Mouse (Mus musculus) adrenal gland, postnatal 25 days (tissue): ENCODE results near the gene Xrra1. TPM values are rescaled to one million over a fixed set of nuclear protein-coding genes. Genes with fewer than 3 reads are reported as not detected.
"Not testable (repeated sequence)": the region's sequence is repeated elsewhere in the genome, so short reads cannot be mapped to it uniquely, and the experiment has no call there.

Experiments used
- DNase-seq: peaks from one replicate; pipeline ENCODE4 v3.0.0; 2021; ENCODE audit warnings: mixed read lengths
- total RNA-seq: library from RNA; stranded (reverse); gene quantifications from 2 replicates; pipeline ENCODE4 v1.2.3, GENCODE M21; 2021

The Xrra1 gene
- total RNA-seq, 1 experiment from 2014 or later, result 6.4 TPM

GRCm38 (mm10) chr7:99896905-99897304 is 38.0 kb downstream of the Xrra1 start:
- DNase-seq, result no peak

- no peak for DNase-seq
These were observed 43.3 kb downstream of the Xrra1 start for GRCm38 (mm10) chr7:99902208-99902607.

- no peak for DNase-seq
These were observed 44.2 kb downstream of the Xrra1 start for GRCm38 (mm10) chr7:99902918-99903665.

- DNase-seq, result no peak
These were observed 45.6 kb downstream of the Xrra1 start for GRCm38 (mm10) chr7:99904421-99905005.

- DNase-seq, result no peak
These were observed 47.4 kb downstream of the Xrra1 start for GRCm38 (mm10) chr7:99906346-99906745.

- DNase-seq, result no peak
These were observed 48.5 kb downstream of the Xrra1 start for GRCm38 (mm10) chr7:99907463-99907862.

- DNase-seq, result no peak
These were observed 52.1 kb downstream of the Xrra1 start for GRCm38 (mm10) chr7:99911038-99911437.

GRCm38 (mm10) chr7:99914316-99914715 is 55.4 kb downstream of the Xrra1 start:
- DNase-seq, result no peak

GRCm38 (mm10) chr7:99915511-99915910 is 56.6 kb downstream of the Xrra1 start:
- DNase-seq, result no peak

GRCm38 (mm10) chr7:99916741-99917319 is 57.9 kb downstream of the Xrra1 start:
- peak; percentile 59 for DNase-seq

- DNase-seq, result peak; percentile 73
These were observed 58.5 kb downstream of the Xrra1 start for GRCm38 (mm10) chr7:99917320-99917844.

- DNase-seq, result no peak
These were observed 60.2 kb downstream of the Xrra1 start for GRCm38 (mm10) chr7:99919164-99919563.

GRCm38 (mm10) chr7:99919971-99920370 is 61.1 kb downstream of the Xrra1 start:
- DNase-seq, result no peak

GRCm38 (mm10) chr7:99920416-99920815 is 61.5 kb downstream of the Xrra1 start:
- no peak for DNase-seq

- peak; percentile 79 for DNase-seq
These were observed 68.2 kb downstream of the Xrra1 start for GRCm38 (mm10) chr7:99926916-99927714.

GRCm38 (mm10) chr7:99935758-99936157 is 76.8 kb downstream of the Xrra1 start:
- no peak for DNase-seq

GRCm38 (mm10) chr7:99940669-99941068 is 81.8 kb downstream of the Xrra1 start:
- no peak for DNase-seq

- DNase-seq, result peak; percentile 56
These were observed 85.6 kb downstream of the Xrra1 start for GRCm38 (mm10) chr7:99944520-99944919.

- not testable (repeated sequence) for DNase-seq
These were observed 86.1 kb downstream of the Xrra1 start for GRCm38 (mm10) chr7:99945012-99945411.

- no peak for DNase-seq
These were observed 87.0 kb downstream of the Xrra1 start for GRCm38 (mm10) chr7:99945939-99946338.

- no peak for DNase-seq
These were observed 87.4 kb downstream of the Xrra1 start for GRCm38 (mm10) chr7:99946356-99946755.

- peak; percentile 57 for DNase-seq
These were observed 88.4 kb downstream of the Xrra1 start for GRCm38 (mm10) chr7:99947329-99947728.
